Mouse (Mus musculus) heart, adult 10 weeks (tissue): ENCODE data around the gene D5Ertd577e. TPM values are rescaled to one million over a fixed set of nuclear protein-coding genes. Genes with fewer than 3 reads are reported as not detected.

Experiments
- polyA plus RNA-seq: library from polyadenylated mRNA; stranded (reverse); fragments of 350-450 nt; fragmentation: Illumina TruSeq; extraction: RNeasy Lipid Tissue Mini Kit (QIAGEN cat#74804); gene quantifications from one replicate; pipeline ENCODE4 v1.2.3, GENCODE M21; 2014; ENCODE audit warnings: low read depth, low replicate concordance

Gene D5Ertd577e
- polyA plus RNA-seq: not detected

GRCm38 (mm10) chr5:95456506-95456905, at the start of gene D5Ertd577e:
Gene D5Ertd577e, plus strand, starts transcription at chr5:95456806.

GRCm38 (mm10) chr5:95510458-95510857, 53.9 kb downstream of the D5Ertd577e start, which contains the start of gene Gm3286:
Gene Gm3286, plus strand, starts transcription at chr5:95510758.

Other genes starting within 250 kb of the D5Ertd577e start
- not detected for gene Gm10424, start 184.0 kb upstream of the D5Ertd577e start, polyA plus RNA-seq
- gene Gm3259, start 150.9 kb upstream of the D5Ertd577e start, polyA plus RNA-seq: not detected
- gene Gm3286, start 54.0 kb downstream of the D5Ertd577e start, polyA plus RNA-seq: not detected
- gene Gm7971, start 138.1 kb downstream of the D5Ertd577e start, polyA plus RNA-seq: not detected